Mouse (Mus musculus) cerebellum, adult 2 months (tissue): ENCODE data around the gene Krtap24-1.

Experiments used
- CTCF ChIP-seq: fragments of 200-500 bp; IDR thresholded peaks from 2 replicates; pipeline ENCODE4 v1.5.1; 2011; ENCODE audit warnings: low read depth, mild to moderate bottlenecking, control low read depth, low read length, moderate library complexity, borderline replicate concordance; ENCODE audit not compliant: insufficient read depth
- POLR2A ChIP-seq: fragments of 200-500 bp; IDR thresholded peaks from 2 replicates; pipeline ENCODE4 v1.6.1; 2011; ENCODE audit warnings: low read length, control low read depth, borderline replicate concordance; ENCODE audit not compliant: insufficient read depth

DNA sequence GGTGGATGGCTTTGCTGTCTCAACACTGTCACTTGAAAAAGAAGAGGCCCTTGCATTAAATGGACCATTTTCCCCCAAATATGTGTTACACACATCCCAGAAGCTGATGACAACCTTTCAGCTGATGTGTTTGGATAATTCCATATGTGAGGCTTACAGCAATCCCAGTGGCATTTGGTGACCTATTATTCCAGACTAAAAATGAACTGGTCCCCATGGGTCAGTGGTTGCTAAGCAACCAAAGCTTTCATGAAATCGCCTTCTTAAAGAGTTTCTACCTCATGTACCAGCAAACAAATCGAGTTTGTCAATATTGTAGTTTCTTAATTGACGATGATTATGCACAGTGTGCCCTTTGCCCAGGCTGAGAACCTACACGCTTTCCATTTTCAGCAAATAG, 633 bp upstream of the Krtap24-1 start:
- TF ChIP-seq POLR2A: no peak
- TF ChIP-seq CTCF: no peak
